Mouse (Mus musculus) gastrocnemius, adult 2 months (tissue): ENCODE results near the gene Taf10. TPM values are rescaled to one million over a fixed set of nuclear protein-coding genes. Genes with fewer than 3 reads are reported as not detected.
"Not testable (repeated sequence)": the region's sequence is repeated elsewhere in the genome, so short reads cannot be mapped to it uniquely, and the experiment has no call there.

Experiments
- DNase-seq: peaks from one replicate; pipeline ENCODE4 v3.0.0; 2022
- H3K27ac ChIP-seq: fragments of 200-600 bp; 2 replicates; pipeline ENCODE4 v1.8.1; 2022; ENCODE audit warnings: mild to moderate bottlenecking
- H3K4me3 ChIP-seq: fragments of 200-600 bp; 2 replicates; pipeline ENCODE4 v1.8.1; 2022; ENCODE audit warnings: mild to moderate bottlenecking, moderate library complexity
- CTCF ChIP-seq: fragments of 200-600 bp; IDR thresholded peaks from 2 replicates; pipeline ENCODE4 v1.8.1; 2022; ENCODE audit warnings: antibody characterized with exemption, mild to moderate bottlenecking, moderate library complexity
- intact Hi-C: fragments of 180-260 bp; cut with DNase I; formaldehyde crosslinking; loops from one replicate; pipeline ENCODE4 v1.15.1; 2025
- total RNA-seq, 2 experiments: library from RNA; stranded (reverse); gene quantifications; 2 replicates each; pipeline ENCODE4 v1.2.3; 2021

Gene Taf10
- total RNA-seq, 2 experiments from 2014 or later = 78.6 to 100 TPM

GRCm38 (mm10) chr7:105774661-105775060 is 30.5 kb upstream of the Taf10 start:
- intact Hi-C loops = no loop called here
- no peak overlapping the region for H3K27ac ChIP-seq
- no peak for DNase-seq
- no peak for TF ChIP-seq CTCF
- no peak overlapping the region for H3K4me3 ChIP-seq

DNA sequence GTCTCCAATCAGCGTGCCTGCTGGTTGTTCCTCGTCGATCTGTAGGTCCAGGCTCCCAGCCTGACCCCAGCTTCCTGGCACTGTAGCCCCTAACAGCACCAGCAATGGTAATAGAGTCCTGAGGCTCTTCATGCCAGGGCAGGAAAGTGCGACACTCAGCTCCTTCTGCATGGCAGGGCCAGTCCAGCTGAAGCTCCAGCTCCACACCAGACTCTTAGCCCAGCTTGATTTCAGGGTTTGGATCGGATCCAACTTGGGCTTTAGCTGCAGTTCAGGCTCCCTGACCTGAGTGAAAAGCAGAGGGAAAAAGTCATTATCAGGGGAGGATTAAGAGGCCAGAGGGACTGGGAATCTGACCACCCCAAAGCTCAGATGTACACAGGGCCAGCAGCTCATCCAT is 28.9 kb upstream of the Taf10 start:
- Histone ChIP-seq H3K27ac (no peak overlapping the region), H3K4me3 (no peak overlapping the region)
- intact Hi-C loops = no loop called here
- DNase-seq = no peak
- TF ChIP-seq CTCF = no peak

DNA sequence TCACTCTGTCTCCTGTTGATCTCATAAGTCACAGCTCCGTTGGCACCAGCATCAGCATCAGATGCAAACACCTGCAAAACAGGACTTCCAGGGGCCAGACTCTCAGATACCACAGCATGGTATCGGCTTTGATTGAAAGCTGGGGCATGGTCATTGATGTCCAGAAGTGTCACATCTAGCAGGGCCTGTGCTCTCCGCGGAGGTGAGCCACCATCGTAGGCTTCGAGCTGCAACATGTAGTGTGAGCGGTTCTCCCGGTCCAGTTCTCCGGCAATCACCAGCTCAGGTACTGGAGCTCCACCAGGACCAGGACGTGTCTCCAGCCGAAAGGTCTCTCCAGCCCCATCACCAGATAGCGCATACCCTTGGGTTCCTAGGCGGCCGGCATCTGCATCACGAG is 28.2 kb upstream of the Taf10 start:
- no peak overlapping the region for H3K4me3 ChIP-seq
- no peak for TF ChIP-seq CTCF
- no peak overlapping the region for H3K27ac ChIP-seq
- no peak for DNase-seq
- intact Hi-C loops = no loop called here

GRCm38 (mm10) chr7:105769959-105770358 is 25.8 kb upstream of the Taf10 start:
- no peak overlapping the region for H3K4me3 ChIP-seq
- no peak for TF ChIP-seq CTCF
- DNase-seq = peak; percentile 64
- intact Hi-C loops = no loop called here
- peak overlapping the region; percentile 46 for H3K27ac ChIP-seq

- DNase-seq = no peak
- intact Hi-C loops = no loop called here
- TF ChIP-seq CTCF = no peak
- peak overlapping the region; percentile 44 for H3K27ac ChIP-seq
- no peak overlapping the region; the same call in 1 of the 2 replicates for H3K4me3 ChIP-seq
Observed at GRCm38 (mm10) chr7:105767729-105768165, 23.6 kb upstream of the Taf10 start.

DNA sequence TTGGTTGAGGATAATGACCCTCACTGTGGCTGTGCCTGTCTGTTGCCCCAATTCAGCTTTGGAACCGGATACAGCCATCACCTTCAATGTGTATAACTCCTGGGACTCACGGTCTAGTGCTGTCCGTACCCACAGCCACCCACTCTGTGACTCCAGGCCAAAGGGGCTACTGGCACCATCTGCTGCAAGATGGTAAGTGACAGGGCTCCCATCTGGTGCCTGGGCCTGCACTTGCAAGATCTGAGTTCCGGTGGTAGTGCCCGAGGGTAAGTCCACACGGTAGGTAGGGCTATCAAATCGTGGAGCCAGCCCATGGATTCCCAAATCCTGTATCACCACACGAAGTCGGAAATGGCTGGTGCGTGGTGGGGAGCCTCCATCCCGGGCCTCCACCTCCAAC is 20.2 kb upstream of the Taf10 start:
- Histone ChIP-seq H3K27ac (no peak overlapping the region), H3K4me3 (no peak overlapping the region)
- intact Hi-C loops = no loop called here
- TF ChIP-seq CTCF = no peak
- no peak for DNase-seq

- H3K4me3 ChIP-seq = peak overlapping the region; percentile 4; the same call in 1 of the 2 replicates
- no peak for TF ChIP-seq CTCF
- intact Hi-C loops = no loop called here
- no peak for DNase-seq
- H3K27ac ChIP-seq = no peak overlapping the region
Observed at GRCm38 (mm10) chr7:105762517-105763270, 18.5 kb upstream of the Taf10 start.

DNA sequence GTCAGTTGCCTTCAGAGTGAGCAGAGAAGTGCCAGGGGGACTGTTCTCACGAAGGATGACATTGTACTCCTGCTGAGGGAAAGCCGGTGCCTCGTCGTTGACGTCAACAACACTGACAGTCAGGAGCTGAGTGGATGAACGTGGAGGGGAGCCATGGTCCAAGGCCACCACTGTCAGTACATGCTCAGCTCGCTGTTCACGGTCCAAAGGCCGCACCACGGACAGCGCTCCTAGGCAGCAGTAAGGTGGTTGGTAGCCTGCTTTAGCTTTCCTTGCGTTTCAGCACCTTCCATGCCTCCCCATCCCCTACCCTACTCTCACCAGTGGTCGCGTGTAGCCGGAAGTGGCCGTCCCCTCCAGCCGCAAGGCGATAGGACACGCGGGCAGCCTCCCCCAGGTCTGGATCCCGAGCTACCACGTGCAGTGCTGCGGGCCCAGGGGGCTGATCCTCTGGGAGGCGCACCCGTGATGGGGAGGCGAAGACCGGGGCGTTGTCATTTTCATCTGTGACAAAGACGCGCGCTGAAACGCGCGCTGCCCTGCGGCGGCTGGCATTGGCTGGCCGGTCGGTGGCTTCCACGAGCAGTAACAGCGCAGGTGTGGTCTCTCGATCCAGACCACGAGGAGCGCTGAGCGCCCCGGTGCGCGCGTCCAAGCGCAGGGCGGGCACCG is 17.8 kb upstream of the Taf10 start:
- TF ChIP-seq CTCF = no peak
- intact Hi-C loops = no loop called here
- DNase-seq = no peak
- Histone ChIP-seq H3K4me3 (peak overlapping the region; percentile 4; the same call in 1 of the 2 replicates), H3K27ac (no peak overlapping the region)

- Histone ChIP-seq H3K4me3 (no peak overlapping the region), H3K27ac (no peak overlapping the region)
- no peak for DNase-seq
- no peak for TF ChIP-seq CTCF
- intact Hi-C loops = no loop called here
Observed at GRCm38 (mm10) chr7:105753281-105753680, 9.1 kb upstream of the Taf10 start.

GRCm38 (mm10) chr7:105752716-105753115 is 8.6 kb upstream of the Taf10 start:
- Histone ChIP-seq H3K27ac (no peak overlapping the region), H3K4me3 (no peak overlapping the region)
- intact Hi-C loops = no loop called here
- no peak for TF ChIP-seq CTCF
- DNase-seq = no peak

DNA sequence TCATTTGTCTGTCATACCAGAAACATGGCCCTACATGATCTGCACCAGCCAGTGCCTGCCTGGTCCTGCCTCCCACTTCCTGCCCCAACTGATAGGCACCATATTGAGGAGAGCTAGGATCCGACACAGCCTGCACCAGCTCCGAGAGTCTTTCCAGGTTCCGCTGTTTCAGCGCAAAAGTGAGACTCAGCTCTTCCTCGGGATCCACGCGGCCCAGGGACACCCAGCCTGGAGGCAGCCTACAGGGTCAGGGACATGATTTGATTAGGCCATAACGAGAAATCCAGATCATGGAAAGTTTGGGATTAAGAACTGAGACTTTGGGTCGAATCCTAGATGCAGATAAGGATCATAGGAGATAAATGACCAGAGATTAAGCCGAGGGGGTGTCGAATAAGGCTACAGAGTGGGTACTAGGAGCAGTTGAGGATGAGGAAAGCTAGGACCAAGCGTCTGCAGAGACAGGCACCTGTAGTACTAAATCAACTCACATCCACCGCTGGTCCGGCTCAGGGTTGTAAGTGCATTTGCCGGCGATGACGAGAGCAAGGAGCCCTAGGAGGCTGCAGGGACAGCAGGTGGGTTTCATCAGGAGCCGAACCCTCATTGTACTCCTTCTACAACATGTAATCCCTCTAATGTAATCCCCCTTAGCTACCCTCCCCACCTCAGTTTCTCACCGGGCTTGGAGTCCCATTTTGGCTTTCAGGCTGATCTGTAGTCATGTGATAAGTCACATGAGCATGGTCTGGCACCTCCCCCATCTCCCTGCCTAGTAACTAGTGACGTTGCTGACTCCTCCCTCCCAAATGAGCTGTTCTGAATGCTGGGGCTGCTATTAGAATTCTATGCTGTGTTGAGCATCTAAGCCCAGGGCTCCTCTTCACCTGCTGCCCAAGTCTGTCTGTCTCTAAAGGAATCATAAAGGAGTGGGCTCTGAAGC is 7.6 kb upstream of the Taf10 start, which contains the start of gene Tpp1:
Tpp1 (minus strand) TSS at position 745 of the 943 bp plus-strand sequence.
- H3K4me3 ChIP-seq = peak within 1 kb of the TSS; percentile 89
- intact Hi-C loops = no loop called here
- peak; percentile 92 for DNase-seq
- peak within 1 kb of the TSS; percentile 92 for H3K27ac ChIP-seq
- TF ChIP-seq CTCF = no peak

- no peak for TF ChIP-seq CTCF
- no peak for DNase-seq
- no peak overlapping the region for H3K27ac ChIP-seq
- H3K4me3 ChIP-seq = no peak overlapping the region
- intact Hi-C loops = no loop called here
Observed at GRCm38 (mm10) chr7:105747776-105748175, 3.6 kb upstream of the Taf10 start.

DNA sequence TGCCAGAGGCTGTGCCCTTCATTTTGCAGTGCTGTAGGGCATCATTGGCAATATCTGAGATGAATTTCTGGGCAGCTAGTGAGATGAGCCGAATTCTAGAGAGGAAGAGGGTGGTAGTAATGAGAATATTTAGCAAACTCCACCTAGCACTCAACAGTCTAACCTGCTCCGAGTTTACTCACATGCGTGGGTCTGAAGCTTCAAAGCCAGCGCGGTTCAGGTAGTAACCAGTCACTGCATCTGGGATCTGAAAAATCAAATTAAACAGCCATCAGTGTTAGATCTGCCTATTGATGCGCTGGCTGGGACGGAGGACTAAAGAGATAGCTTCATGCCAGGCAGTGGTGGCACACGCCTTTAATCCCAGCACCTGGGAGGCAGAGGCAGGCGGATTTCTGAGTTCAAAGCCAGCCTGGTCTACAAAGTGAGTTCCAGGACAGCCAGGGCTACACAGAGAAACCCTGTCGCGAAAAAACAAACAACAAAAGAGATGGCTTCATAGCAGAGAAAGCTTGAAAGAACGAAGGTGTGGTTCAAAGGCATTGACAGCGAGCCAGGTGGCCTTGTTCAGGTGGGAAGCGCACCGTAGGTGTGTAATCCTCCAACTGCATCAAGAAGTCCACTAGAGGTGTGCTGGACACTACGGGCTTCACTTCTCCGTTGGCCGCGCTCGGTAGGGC is 775 bp downstream of the Taf10 start:
- Histone ChIP-seq H3K27ac (peak overlapping the region; percentile 90), H3K4me3 (peak overlapping the region; percentile 90)
- intact Hi-C loops, DNase-seq: not testable (repeated sequence)

DNA sequence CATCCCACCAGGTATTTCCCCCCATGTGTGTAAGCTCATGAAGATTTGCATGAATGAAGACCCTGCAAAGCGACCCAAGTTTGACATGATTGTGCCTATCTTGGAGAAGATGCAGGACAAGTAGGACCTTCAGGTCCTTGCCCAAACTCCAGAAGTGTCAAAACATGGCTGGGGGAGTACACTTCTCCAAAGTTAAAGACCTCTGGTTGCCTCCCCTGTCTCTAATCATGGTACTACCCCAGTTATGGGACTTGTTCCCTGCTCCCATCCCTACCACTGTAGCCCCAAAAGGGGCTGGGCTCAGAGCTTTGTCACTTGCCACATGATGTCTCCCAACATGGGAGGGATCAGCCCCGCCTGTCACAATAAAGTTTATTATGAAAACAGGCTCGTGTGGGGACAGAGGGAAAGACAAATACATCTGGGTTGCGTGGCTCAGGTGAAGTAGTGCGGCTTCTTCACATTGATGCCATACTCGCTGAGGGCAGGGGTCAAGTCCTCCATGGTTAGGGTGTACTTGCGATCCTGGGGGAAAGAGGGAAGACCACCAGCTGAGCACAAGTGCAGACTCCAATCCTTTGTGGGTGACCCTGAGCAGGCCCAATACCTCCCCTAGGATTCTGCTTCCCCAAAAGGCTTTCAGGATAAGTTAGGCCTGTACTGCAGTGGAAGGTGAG is 1.5 kb downstream of the Taf10 start:
- H3K27ac ChIP-seq, DNase-seq, intact Hi-C loops: not testable (repeated sequence)
- H3K4me3 ChIP-seq = peak overlapping the region; percentile 90; the same call in 1 of the 2 replicates
